Mouse (Mus musculus): ENCODE measurements around the gene Prkacb.

The Prkacb gene

DNA sequence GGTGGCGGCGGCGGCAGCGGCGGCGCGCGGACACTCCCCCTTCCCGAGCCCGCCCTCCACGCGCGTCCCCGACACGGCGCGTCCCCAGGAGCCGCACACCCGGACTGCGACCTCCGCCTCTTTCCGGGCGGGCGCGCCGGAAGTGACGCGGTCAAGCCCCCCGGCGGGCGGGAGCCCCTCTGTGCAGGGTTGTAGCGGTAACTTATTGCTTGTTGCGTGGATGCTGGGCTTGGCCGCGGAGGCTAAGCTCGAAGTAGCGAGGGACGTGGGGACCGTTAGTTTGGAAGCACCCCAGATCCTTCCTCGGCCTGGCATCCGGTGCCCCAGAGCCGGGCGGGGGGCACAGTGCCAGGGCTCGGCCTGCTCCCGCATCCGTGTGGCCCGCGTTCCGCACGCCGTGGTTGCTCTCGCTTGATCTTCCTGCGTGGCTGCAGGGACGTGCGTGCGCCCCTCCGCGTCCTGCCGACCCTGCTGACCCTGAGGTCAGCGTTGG, at the start of gene Prkacb:
Prkacb (minus strand) TSS at position 90 of the 493 bp plus-strand sequence.
- peak; percentile 88 for DNase-seq

GRCm38 (mm10) chr3:146860308-146860707, 47.5 kb upstream of the Prkacb start:
- DNase-seq, result no peak

- no peak for DNase-seq
These were observed 44.6 kb upstream of the Prkacb start for GRCm38 (mm10) chr3:146857373-146857772.

DNA sequence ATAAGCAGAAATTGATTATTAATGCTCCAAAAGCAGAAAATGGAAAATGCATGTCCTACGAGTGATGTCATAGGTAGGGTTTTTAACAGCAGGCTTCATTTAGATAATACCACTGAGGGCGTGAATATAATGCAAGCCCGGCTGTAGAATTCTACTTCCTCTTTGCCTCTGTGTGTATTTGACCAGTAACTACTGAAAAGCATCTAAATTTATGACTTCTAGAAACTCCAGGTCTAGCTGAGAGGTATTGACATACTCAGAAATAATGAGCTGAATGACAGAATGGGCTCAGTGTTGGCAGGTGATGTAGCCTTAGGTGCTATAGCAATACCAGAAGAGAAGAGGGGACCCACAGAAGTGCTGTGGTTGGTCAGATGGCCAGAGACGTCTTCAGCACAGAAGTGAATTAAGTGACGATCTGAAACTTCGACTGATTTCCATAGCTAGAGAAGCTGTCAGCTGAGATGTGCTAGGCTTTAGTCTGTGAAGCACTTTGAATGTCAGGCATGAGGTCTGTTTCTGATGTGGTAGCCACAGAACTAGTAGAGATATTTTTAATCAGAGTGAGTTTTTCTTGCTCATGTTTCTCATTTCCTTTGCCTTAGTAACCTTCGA, 41.8 kb upstream of the Prkacb start:
- no peak for DNase-seq

GRCm38 (mm10) chr3:146851966-146852891, 39.4 kb upstream of the Prkacb start, which contains the start of gene Ttll7:
Gene Ttll7 (plus strand): TSS chr3:146852367.
- DNase-seq, result peak; percentile 87 to 90

GRCm38 (mm10) chr3:146849360-146849759, 36.6 kb upstream of the Prkacb start:
- DNase-seq, result no peak

DNA sequence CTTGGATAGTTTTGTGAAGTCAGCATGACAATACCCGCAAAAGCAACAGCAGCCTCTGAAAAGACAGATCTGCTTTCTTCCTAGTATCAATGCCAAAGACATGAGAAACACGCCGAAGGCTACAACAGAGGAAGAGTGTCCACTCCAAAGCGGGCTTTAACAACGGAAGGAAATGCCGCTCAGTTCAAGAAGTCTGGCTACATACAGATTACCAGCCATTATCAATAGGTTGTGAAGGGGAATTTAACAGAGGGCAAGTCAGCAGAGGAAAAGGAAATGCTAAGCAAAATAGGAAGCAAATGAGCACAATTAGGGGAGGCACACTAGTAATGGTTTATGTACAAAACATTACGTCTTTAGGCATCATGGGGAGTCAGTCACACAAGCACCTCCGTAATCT, 35.3 kb upstream of the Prkacb start:
- DNase-seq, result no peak

- peak; percentile 36 to 60 for DNase-seq
These were observed 33.4 kb upstream of the Prkacb start for GRCm38 (mm10) chr3:146846237-146846636.

GRCm38 (mm10) chr3:146843470-146843869, 30.7 kb upstream of the Prkacb start:
- DNase-seq, result no peak

- peak in 1 of 2 experiments; percentile 18 for DNase-seq
These were observed 30.0 kb upstream of the Prkacb start for GRCm38 (mm10) chr3:146842766-146843165.

GRCm38 (mm10) chr3:146820718-146821117, 7.9 kb upstream of the Prkacb start:
- DNase-seq, result no peak

GRCm38 (mm10) chr3:146813624-146814023, 834 bp upstream of the Prkacb start:
- DNase-seq, result no peak

- no peak for DNase-seq
These were observed 530 bp downstream of the Prkacb start for GRCm38 (mm10) chr3:146812041-146812878.

DNA sequence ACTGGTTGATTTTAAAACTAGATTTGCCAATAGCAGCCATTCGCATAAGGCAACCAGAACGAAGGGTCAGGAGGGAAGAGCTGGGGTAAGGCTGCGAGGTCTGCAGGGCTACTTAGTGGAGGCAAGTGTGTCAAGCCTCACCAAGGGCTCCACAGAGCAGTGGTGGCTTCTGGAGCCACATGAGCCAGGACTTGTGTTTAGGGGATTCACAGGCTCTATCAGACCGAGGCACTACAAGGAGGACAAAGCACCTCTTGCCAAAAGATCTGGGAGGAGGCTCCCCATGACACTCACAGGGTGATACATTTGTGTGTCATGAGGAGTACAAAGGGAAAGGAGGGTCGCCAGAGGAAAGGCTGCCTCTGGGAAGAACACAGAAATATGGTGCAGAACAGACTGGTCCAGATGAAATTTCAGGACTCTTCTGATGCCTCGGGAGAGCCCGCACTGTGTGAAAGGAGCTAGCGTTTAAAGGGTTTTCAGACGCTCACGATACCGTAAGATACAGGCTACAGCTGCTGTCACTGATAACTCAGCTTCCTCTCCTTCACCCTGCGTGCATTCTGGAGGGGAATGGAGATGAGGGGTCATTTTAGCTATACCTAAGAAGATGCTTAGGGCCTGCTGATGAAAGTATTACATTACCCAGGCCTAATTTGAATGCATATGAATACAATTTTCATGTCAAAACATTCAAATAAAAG, 19.1 kb downstream of the Prkacb start:
- DNase-seq, result no peak

GRCm38 (mm10) chr3:146792144-146792748, 20.5 kb downstream of the Prkacb start:
- no peak for DNase-seq

DNA sequence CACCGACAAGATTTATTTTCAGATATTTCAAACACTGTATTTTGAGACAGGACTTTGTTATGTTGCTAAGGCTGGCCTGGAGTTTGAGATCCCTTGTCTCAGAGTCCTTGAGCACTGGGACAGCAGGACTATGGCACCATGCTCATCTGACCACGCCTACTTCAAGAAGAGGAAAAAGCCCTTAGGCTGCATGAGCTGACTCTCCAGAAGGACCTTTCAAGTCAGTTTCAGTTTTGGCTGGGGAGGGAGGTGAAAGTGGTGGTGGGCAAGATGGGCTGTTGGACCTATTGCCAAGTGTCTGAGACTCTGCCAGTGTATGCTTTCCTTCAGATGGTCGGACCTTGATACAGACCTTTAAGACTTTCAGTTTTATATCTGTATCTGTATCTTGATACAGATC, 28.6 kb downstream of the Prkacb start:
- no peak for DNase-seq

DNA sequence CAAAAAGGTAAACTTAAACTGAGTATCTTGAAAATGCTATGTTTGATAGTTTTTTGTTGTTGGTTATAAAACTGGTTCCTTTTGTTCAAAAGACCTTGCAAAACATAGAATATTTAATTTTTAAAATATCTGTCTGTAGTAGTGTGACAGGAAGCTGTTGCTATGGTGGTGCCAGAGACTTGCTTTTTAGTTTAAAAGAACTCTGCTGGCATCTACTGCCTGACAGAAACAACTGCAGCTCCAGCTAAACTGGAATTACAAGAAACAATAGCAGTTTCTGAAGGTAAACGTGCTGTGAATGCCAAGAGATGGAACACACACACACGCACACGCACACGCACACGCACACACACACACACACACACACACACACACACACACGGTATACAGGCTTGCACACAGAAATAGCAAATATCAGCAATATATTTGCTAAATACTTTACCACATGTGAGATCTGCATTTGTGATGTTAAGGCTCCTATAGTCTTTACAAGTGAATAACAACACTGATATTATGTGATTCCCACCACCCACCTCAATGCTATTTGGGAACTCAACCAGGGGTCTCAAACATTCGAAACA, 29.1 kb downstream of the Prkacb start:
- DNase-seq, result no peak

DNA sequence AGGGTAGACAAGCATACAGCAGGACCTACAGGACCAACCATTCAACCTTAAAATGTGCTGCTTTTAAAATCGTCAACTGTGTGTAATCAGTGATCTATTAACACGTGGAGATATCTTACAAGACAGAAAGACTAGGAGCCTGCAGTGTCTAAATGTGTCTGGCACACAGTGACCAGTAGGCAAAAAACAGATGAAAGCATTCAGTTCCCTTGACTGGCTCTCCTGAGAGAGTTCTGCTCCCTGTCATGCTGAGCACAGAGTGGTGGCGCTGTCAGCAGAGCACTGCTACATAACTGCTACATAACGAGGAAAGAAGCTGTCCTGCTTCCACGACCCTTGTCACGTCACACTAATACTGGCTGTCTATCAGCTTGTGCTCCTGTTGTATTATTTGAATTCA, 30.2 kb downstream of the Prkacb start:
- no peak for DNase-seq

DNA sequence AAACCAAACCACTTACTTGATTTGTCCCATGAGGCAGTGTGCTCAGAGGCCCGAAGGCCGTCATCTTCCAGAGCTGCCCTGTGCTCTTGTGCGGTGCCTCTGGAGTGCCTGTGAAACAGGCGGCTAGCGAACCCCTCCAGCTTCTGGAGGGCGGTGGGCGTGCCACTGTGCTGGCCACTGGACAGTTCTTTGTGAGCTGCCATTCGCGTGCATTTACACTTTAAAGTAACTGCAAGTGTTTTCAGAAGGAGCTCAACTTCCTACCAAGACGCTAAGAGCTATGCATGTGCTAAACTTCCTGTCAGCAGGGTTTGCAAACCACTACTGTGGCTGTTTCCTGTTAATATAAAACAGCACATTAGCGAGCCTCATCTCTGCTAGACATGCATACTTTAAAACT, 31.7 kb downstream of the Prkacb start:
- DNase-seq, result peak; percentile 12 to 32

DNA sequence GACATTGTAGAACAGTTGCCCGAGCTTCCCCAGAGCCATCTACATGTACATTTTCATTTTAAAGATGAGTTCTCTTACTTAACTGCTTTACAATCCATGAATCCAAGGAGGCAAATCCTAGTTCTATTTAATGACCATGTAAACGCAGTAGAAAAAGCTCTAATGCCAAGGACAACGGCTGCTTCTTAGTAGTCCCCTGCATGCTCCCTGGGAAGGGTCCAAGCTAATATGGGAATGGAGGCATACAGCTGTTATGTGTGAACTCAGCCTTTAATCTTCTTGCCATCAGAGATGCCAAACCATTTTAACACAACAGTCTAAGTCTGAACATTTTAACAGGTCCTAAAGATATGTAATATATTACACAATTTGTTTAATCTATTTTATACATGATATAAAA, 32.5 kb downstream of the Prkacb start:
- no peak for DNase-seq

DNA sequence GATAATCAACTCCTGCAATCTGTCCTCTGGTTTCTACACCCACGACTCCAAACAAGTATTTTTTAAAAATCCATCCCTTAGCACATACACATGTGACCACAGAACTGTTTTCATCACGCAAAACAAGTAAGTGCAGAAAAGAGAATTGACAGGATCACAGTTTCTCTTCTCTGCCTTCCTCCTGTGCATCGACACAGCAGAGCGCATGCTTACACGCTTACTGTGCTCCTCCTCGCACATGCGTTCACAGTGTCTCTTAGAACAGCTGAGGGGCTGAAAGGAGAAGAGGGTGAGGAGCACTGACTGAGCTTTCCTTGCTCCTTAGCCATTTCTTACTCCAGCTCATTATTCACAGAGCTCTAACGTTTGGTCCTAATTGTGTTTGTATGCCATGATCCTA, 33.9 kb downstream of the Prkacb start:
- DNase-seq, result peak in 1 of 2 experiments; percentile 17
